Mouse (Mus musculus) spleen, adult 12 weeks (tissue): ENCODE data around the gene Aoc2.
"Not testable (repeated sequence)": the region's sequence is repeated elsewhere in the genome, so short reads cannot be mapped to it uniquely, and the experiment has no call there.

Experiments used
- DNase-seq: peaks from one replicate; pipeline ENCODE4 v3.0.0; 2022; ENCODE audit warnings: low spot score

Aoc2 gene

DNA sequence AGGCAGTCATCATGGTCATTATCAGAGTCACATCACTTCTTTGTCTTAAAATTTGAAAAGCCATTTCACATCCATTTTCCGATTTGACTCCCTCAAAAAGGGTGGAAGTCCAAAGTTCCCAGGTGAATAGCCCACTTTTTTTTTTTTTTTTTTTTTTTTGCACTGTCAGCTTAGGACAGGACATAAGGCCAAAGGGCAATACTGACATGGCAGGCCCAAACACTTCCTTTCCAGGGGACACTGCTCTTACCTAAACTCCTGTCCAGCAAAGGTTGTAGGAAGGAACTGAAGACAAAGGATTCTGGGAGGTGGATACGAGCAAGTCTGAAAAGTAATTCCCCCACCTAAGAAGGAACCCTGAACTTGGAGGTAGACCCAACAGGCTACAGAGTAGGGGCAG is 31.1 kb downstream of the Aoc2 start:
- no peak for DNase-seq

DNA sequence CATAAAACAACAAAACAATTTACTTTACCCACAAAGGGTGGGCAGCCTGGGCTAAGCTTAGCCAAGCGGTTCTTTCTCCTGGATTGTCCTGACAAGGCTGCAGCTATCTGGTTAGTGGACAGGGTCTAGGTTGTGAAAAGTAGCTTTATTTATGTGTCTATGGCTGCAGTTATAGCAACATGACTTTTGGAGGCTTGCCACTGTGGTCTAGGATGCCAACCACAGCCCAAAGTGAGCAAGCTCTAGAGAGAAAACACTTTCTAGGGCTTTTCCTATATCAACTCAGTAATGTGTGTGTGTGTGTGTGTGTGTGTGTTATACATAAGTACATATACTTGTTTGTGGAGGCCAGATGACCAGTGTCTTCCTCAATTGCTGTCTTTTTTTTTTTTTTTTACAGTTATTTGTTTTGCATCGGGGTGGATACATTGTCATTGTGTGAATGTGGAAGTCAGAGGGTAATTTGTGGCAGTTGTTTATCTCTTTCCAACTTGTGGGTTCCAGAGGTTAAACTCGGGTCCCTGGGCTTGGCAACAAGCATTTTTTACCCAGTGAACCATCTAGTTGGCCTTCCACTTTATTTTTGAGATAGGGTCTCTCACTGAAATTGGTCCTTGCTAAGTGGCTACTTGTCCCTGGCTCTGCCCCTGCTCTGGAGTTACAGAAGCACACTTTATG is 32.8 kb downstream of the Aoc2 start:
- no peak for DNase-seq

- no peak for DNase-seq
Observed at GRCm38 (mm10) chr11:101359776-101360175, 34.9 kb downstream of the Aoc2 start.

DNA sequence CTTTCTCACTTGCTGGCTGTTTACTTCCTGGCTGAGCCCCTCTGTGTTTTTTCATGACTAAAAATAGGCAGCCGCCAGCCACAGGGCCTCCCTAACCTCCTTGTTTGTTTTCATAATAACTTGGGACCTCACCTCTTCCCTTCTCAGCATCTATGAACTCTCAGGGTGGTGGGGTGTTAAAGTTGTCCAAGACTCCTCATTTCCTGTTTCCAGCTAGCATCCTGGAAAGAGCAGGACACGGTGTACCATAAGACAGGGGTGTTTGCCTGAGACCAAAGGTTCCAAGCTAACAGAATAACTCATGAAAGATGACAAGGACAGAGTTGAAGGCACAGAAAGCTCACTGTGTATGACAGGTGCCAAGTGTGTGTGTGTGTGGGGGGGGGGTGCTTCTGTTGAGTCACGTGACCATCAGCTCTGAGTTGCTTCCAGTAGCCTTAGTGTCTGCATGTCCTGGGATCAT is 35.8 kb downstream of the Aoc2 start:
- no peak for DNase-seq

GRCm38 (mm10) chr11:101364531-101364931 is 39.7 kb downstream of the Aoc2 start:
- no peak for DNase-seq

DNA sequence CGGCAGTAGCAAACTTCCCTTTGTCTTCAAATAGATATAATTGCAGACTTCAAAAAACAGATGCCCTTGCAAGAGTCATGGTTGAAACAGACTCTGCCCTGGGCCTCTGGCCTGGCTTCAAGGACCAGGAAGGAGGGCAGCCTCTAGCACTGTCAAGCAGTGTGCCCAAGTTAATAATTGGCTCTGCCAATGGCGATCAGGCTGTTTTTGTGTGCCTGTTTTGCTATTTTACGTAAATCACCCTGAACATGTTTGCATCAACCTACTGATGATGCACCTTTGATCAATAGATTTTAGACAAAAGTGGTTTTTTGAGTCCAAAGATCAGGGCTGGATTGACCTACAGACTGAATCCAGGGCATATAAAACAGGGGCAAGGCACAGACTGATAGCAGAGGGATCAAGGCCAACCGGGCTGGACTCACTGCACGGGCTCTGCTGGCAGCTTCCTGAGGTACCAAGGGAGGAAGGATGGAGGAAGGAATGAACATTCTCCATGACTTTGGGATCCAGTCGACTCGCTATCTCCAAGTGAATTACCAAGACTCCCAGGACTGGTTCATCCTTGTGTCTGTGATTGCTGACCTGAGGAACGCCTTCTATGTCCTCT is 42.6 kb downstream of the Aoc2 start, which contains the start of gene G6pc:
Gene G6pc (plus strand): TSS at position 236 of the 610 bp plus-strand sequence.
- no peak for DNase-seq

GRCm38 (mm10) chr11:101370141-101370540 is 45.3 kb downstream of the Aoc2 start:
- DNase-seq: no peak

GRCm38 (mm10) chr11:101374421-101374938 is 49.6 kb downstream of the Aoc2 start:
- DNase-seq: no peak

DNA sequence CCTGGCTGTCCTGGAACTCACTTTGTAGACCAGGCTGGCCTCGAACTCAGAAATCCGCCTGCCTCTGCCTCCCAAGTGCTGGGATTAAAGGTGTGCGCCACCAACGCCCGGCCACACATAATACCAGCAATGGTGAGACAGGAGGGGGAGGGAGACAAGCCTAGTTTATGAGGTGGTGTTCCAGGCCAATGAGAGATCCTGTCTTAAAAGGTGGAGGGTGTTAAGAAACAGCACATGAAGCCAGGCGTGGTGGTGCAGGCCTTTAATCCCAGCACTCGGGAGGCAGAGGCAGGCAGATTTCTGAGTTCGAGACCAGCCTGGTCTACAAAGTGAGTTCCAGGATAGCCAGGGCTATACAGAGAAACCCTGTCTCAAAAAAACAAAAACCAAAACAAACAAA is 53.3 kb downstream of the Aoc2 start:
- DNase-seq: not testable (repeated sequence)

DNA sequence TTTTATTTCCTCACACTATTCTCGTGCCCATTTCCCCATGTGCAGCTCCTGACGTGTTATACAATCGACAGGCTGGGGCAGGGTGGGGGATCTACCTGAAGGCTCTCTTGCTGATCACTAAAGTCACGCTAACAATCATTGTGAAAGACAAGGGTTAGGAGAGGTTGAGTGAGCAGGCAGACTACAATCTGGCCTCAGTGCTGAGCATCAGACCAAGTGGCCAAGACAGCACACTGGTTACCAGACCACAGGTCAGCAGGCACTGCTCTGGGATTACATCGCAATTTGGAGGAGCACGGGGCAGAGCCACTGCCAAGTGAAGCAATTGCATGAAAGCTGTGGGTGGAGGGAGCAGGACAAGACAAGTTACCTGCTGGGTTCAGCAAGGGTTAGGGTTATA is 54.1 kb downstream of the Aoc2 start:
- no peak for DNase-seq
